Mouse (Mus musculus): Measurements from ENCODE around the gene 2010111I01Rik. TPM values are rescaled to one million over a fixed set of nuclear protein-coding genes. Genes with fewer than 3 reads are reported as not detected.

Gene 2010111I01Rik
- polyA plus RNA-seq, 1 experiment from 2014 or later, result 16.3 TPM

GRCm38 (mm10) chr13:63361755-63362154 lies 397.1 kb downstream of the 2010111I01Rik start:
- no peaks in the 10 kb centered on the region; the same call in 1 of the 2 replicates for H3K4me1 ChIP-seq (ENCODE audit: control insufficient read depth, low read depth, low read length)
- H3K9ac ChIP-seq (ENCODE audit: low read depth, low read length), result no peak overlapping the region
- no peak overlapping the region for H3K4me2 ChIP-seq (ENCODE audit: low read depth, low read length)
- no peak overlapping the region for H3K27ac ChIP-seq (ENCODE audit: low read length)
- no peaks in the 10 kb centered on the region for H3K27me3 ChIP-seq (ENCODE audit: control insufficient read depth, insufficient read depth, low read depth, low read length)
- ATAC-seq (ENCODE audit: low read depth), result no peak
- 20% methylated on average over 3 of the region's 3 CpGs for WGBS (ENCODE audit: insufficient replicate concordance)
- no peaks in the 10 kb centered on the region for H3K36me3 ChIP-seq (ENCODE audit: control insufficient read depth, insufficient read depth)
- H3K4me3 ChIP-seq (ENCODE audit: low read depth, low read length), result no peak overlapping the region
- H3K9me3 ChIP-seq (replicated peaks; ENCODE audit: control insufficient read depth, low read length), result no peaks in the 10 kb centered on the region

- no peaks in the 10 kb centered on the region for H3K9me3 ChIP-seq (replicated peaks; ENCODE audit: control insufficient read depth, low read length)
- WGBS (ENCODE audit: insufficient replicate concordance), result 73% methylated on average over 7 of the region's 7 CpGs
- no peak for ATAC-seq (ENCODE audit: low read depth)
These were observed 408.9 kb downstream of the 2010111I01Rik start for GRCm38 (mm10) chr13:63373460-63374166.

More at GRCm38 (mm10) chr13:63373460-63374166, 408.9 kb downstream of the 2010111I01Rik start:
- Histone ChIP-seq H3K4me1 (ENCODE audit: control insufficient read depth, low read depth, low read length) (no peaks in the 10 kb centered on the region), H3K9ac (ENCODE audit: low read depth, low read length) (no peak overlapping the region), H3K36me3 (ENCODE audit: control insufficient read depth, insufficient read depth) (no peaks in the 10 kb centered on the region), H3K4me2 (ENCODE audit: low read depth, low read length) (no peak overlapping the region), H3K4me3 (ENCODE audit: low read depth, low read length) (no peak overlapping the region), H3K27me3 (ENCODE audit: control insufficient read depth, insufficient read depth, low read depth, low read length) (no peaks in the 10 kb centered on the region), H3K27ac (ENCODE audit: low read length) (no peak overlapping the region)

MicroRNAs encoded within 50 kb of the gene (microRNA counts, 519-probe panel; counts per million panel counts)
- microRNA mmu-miR-23b (2,753 counts per million, percentile 76 among the panel's probes with 10 or more counts), microRNA mmu-miR-24 (2,376 counts per million, percentile 56 among the panel's probes with 10 or more counts), microRNA mmu-miR-27b (2,369 counts per million, percentile 55 among the panel's probes with 10 or more counts)

Small RNA genes lying within 50 kb of the gene (microRNA-seq; reads per million reads assigned to microRNA genes)
- gene Mir23b, result 13,218 reads per million, percentile 94 among the genes with 10 or more reads in this experiment
- gene Mir24-1, result not detected
- gene Mir27b, result 1,278 reads per million, percentile 79 among the genes with 10 or more reads in this experiment
- gene Mir3074-1, result not detected

Other genes starting within 250 kb of the 2010111I01Rik start
- gene Platr25, start 204.2 kb upstream of the 2010111I01Rik start, polyA plus RNA-seq (2015; fragmentation: Nextera tagmentation; extraction: Ambion mirVana), result 3.2 and 3.4 TPM in 2 replicates
- 1.0 and 1.6 TPM in 2 replicates for gene Gm5141, start 179.1 kb upstream of the 2010111I01Rik start, polyA plus RNA-seq (2015; fragmentation: Nextera tagmentation; extraction: Ambion mirVana)
- gene Fbp2, start 106.5 kb upstream of the 2010111I01Rik start, polyA plus RNA-seq (2015; fragmentation: Nextera tagmentation; extraction: Ambion mirVana), result 0.33 and 3.2 TPM in 2 replicates
- 105 and 149 TPM in 2 replicates for gene Fbp1, start 76.6 kb upstream of the 2010111I01Rik start, polyA plus RNA-seq (2015; fragmentation: Nextera tagmentation; extraction: Ambion mirVana)